Mouse (Mus musculus) midbrain, postnatal 0 days (tissue): ENCODE measurements around the gene Sclt1. TPM values are rescaled to one million over a fixed set of nuclear protein-coding genes. Genes with fewer than 3 reads are reported as not detected.

Experiments
- ATAC-seq: fragments of 200-750 bp; cut with Nextera tagmentation; 2 replicates; pipeline ENCODE4 v1.8.0; 2017; ENCODE audit warnings: moderate number of reproducible peaks, mild to moderate bottlenecking, moderate TSS enrichment, moderate library complexity; ENCODE audit not compliant: low FRiP score
- DNase-seq: peaks from one replicate; pipeline ENCODE4 v3.0.0-alpha.2; 2015; ENCODE audit warnings: low spot score
- H3K27ac ChIP-seq: fragments of 300-500 bp; sonication (generic); 2 replicates; pipeline ENCODE4 v1.5.1; 2014; ENCODE audit warnings: low read depth, mild to moderate bottlenecking, low read length, mixed read lengths
- H3K27me3 ChIP-seq: fragments of 300-500 bp; sonication (generic); 2 replicates; pipeline ENCODE4 v1.6.1; 2014; ENCODE audit warnings: low read length, control low read depth, mixed read lengths; ENCODE audit not compliant: insufficient read depth
- H3K36me3 ChIP-seq: fragments of 300-500 bp; sonication (generic); 2 replicates; pipeline ENCODE4 v1.6.1; 2014; ENCODE audit warnings: low read length, control low read depth, mixed read lengths; ENCODE audit not compliant: insufficient read depth
- H3K4me1 ChIP-seq: fragments of 300-500 bp; sonication (generic); 2 replicates; pipeline ENCODE4 v1.6.1; 2014; ENCODE audit warnings: mild to moderate bottlenecking, control low read depth, antibody characterized with exemption, low read length, mixed read lengths; ENCODE audit not compliant: insufficient read depth
- H3K4me2 ChIP-seq: fragments of 300-500 bp; sonication (generic); 2 replicates; pipeline ENCODE4 v1.6.1; 2014; ENCODE audit warnings: low read depth, mild to moderate bottlenecking, low read length, mixed read lengths; ENCODE audit not compliant: poor library complexity, severe bottlenecking
- H3K4me3 ChIP-seq: fragments of 300-500 bp; sonication (generic); 2 replicates; pipeline ENCODE4 v1.5.1; 2014; ENCODE audit warnings: low read depth, mild to moderate bottlenecking, low read length, moderate library complexity
- H3K9ac ChIP-seq: fragments of 300-500 bp; sonication (generic); replicated peaks from 2 replicates; pipeline ENCODE4 v1.6.1; 2014; ENCODE audit warnings: mild to moderate bottlenecking, low read length, moderate library complexity, mixed read lengths; ENCODE audit not compliant: poor library complexity, severe bottlenecking
- H3K9me3 ChIP-seq: fragments of 300-500 bp; sonication (generic); 2 replicates; pipeline ENCODE4 v1.6.1; 2016; ENCODE audit warnings: low read length, control low read depth
- CTCF ChIP-seq: IDR thresholded peaks from 2 replicates; pipeline ENCODE4 v1.5.1; 2016; ENCODE audit warnings: antibody characterized with exemption, mild to moderate bottlenecking
- WGBS: fragments of 180-500 bp; shearing (Covaris S2); extraction: QIAGEN DNeasy Blood & Tissue Kit; methylation state at CpG from one replicate; pipeline ENCODE4 v1.1.7; 2014; 5-methylcytosine and 5-hydroxymethylcytosine counted together
- polyA plus RNA-seq: library from polyadenylated mRNA; unstranded; fragments of >200 nt; fragmentation: Nextera tagmentation; extraction: Ambion mirVana; gene quantifications from 2 replicates; pipeline ENCODE4 v1.2.1, GENCODE M21; 2015
- total RNA-seq: library from RNA; depleted of rRNA; stranded (reverse); fragments of >200 nt; gene quantifications from 2 replicates; pipeline ENCODE4 v1.2.3, GENCODE M21; 2014; rRNA removed

Gene Sclt1
- total RNA-seq (18.0 and 31.4 TPM in 2 replicates), polyA plus RNA-seq (12.1 and 16.8 TPM in 2 replicates)

DNA sequence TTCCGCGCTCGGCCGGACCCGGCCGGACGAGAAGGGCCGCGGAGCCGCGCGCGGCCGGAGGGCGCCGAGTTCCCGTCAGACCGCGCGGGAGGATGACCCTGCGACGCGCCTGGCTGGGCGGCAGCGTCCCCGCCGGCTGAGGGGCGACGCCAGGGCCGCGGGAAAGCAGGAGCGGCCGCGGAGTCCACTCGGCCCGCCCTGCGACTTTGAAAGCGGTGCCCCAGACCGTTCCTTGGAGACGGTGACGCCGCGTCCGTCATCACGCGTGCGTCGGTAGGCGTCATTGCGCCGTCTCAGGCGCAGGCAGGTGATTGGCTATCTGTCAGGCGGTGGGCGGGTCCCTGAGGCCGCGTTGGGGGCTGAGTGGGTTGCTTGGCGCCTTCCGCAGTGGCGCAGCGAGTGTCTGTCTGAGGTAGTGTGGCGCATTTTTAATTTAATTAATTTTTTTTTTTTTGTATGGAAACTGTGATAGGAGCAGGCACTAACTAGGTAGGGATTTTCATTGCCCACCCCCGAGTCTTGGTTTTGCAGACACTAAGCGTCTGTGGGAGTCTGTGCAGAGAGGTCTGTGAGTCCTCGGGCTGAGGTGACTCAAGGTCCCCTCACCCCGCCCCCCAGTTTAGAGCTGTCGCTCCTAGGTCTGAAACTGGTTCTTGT, at the start of gene Sclt1, which contains the start of gene D3Ertd751e:
TSS of gene Sclt1 (minus strand) at position 237 of the 657 bp plus-strand sequence.
TSS of gene D3Ertd751e (plus strand) at position 334 of the 657 bp plus-strand sequence.
- no peaks in the 10 kb centered on the region for H3K36me3 ChIP-seq
- WGBS, result under 1% methylated on average over 66 of the region's 66 CpGs
- no peaks in the 10 kb centered on the region for H3K27me3 ChIP-seq
- peak; percentile 98 for DNase-seq
- H3K4me1 ChIP-seq, result 0 out of 2 replicates have a peak, but pooled peaks cover 3% of the 10 kb centered on the region
- peak within 1 kb of the TSS; percentile 89 for H3K4me3 ChIP-seq
- peak; percentile 100 for ATAC-seq
- peak within 1 kb of the TSS; percentile 91 for H3K27ac ChIP-seq
- H3K4me2 ChIP-seq, result peak within 1 kb of the TSS; percentile 75
- no peaks in the 10 kb centered on the region for H3K9me3 ChIP-seq
- peak within 1 kb of the TSS; percentile 83 for H3K9ac ChIP-seq
- peak; percentile 23 for TF ChIP-seq CTCF

DNA sequence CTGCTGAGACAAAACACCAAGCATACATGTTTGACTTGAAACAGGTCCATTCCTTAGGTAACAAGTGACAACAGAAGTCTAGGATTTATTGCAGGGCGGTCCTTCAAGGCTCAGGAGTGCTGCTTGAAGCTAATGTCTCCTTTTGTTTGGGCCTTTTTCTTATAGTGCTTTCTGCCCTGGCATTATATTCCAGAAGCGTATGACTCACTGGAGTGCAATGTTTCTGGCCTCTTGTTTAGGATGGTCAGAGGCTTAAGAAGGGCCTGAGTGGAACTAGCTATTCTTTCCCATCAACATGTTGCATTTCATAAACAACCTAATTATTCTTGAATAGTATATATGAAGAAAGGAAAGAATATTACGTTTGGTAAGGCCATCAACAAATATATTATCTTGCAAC, 19.8 kb upstream of the Sclt1 start:
- no peak overlapping the region for H3K27ac ChIP-seq
- ATAC-seq, result no peak
- WGBS, result 93% methylated on average over 3 of the region's 3 CpGs
- no peak overlapping the region for H3K4me3 ChIP-seq
- no peaks in the 10 kb centered on the region for H3K4me1 ChIP-seq
- no peak overlapping the region for H3K9ac ChIP-seq
- no peaks in the 10 kb centered on the region for H3K27me3 ChIP-seq
- H3K4me2 ChIP-seq, result no peak overlapping the region
- DNase-seq, result no peak
- no peaks in the 10 kb centered on the region for H3K36me3 ChIP-seq
- no peak for TF ChIP-seq CTCF
- H3K9me3 ChIP-seq, result no peaks in the 10 kb centered on the region

DNA sequence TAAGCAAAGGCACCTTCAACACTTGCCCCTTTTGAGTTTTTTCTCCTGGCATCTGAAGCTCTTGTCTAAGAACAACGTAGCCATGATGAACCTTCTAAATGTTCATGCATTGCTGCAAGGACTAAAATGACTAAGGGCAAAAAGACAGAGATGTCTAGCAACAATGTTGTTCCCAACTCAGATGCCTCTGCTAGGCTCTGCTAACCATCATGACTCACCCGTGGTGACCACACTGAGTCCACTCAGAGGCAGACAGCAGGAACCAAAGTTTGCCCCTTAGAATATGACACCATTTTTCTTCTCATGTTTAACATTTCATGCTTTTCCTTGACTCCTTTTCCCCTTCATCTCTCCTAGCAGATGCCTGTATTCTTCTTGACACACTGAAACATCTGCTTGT, 12.2 kb upstream of the Sclt1 start:
- DNase-seq (no peak), ATAC-seq (no peak)
- Histone ChIP-seq H3K36me3 (no peaks in the 10 kb centered on the region), H3K4me2 (no peak overlapping the region), H3K27me3 (no peaks in the 10 kb centered on the region), H3K4me3 (no peak overlapping the region), H3K9ac (no peak overlapping the region), H3K9me3 (no peaks in the 10 kb centered on the region), H3K27ac (no peak overlapping the region), H3K4me1 (no peaks in the 10 kb centered on the region)
- no peak for TF ChIP-seq CTCF
- WGBS, result 74% methylated on average over 2 of the region's 2 CpGs

DNA sequence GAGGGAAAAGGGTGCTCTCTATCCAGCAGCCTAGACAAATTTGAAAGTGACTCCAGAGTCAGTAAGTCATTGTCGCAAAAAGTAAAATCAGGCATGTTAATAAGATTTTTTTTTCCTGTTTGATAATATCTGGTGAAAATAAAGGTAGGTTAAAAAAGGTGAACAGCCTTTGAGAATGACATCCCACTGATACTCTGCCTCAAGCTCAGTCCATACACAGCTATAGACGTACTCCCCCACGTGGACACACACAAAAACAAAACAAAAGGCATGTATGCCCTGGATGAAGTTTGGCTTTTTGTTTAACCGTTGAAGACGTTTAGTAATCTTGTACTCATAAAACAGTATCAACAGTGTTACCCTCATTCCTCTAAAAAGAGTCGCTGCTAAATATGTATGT, 1.1 kb upstream of the Sclt1 start:
- DNase-seq (peak; percentile 38), ATAC-seq (no peak)
- peak overlapping the region; percentile 50; the same call in 1 of the 2 replicates for H3K4me2 ChIP-seq
- peak overlapping the region; percentile 89; the same call in 1 of the 2 replicates for H3K4me3 ChIP-seq
- H3K4me1 ChIP-seq, result 0 out of 2 replicates have a peak, but pooled peaks cover 3% of the 10 kb centered on the region
- no peaks in the 10 kb centered on the region for H3K27me3 ChIP-seq
- no peak overlapping the region for H3K9ac ChIP-seq
- WGBS, result 34% methylated on average over 6 of the region's 6 CpGs
- no peaks in the 10 kb centered on the region for H3K9me3 ChIP-seq
- H3K36me3 ChIP-seq, result no peaks in the 10 kb centered on the region
- no peak overlapping the region for H3K27ac ChIP-seq
- peak; percentile 61 for TF ChIP-seq CTCF

DNA sequence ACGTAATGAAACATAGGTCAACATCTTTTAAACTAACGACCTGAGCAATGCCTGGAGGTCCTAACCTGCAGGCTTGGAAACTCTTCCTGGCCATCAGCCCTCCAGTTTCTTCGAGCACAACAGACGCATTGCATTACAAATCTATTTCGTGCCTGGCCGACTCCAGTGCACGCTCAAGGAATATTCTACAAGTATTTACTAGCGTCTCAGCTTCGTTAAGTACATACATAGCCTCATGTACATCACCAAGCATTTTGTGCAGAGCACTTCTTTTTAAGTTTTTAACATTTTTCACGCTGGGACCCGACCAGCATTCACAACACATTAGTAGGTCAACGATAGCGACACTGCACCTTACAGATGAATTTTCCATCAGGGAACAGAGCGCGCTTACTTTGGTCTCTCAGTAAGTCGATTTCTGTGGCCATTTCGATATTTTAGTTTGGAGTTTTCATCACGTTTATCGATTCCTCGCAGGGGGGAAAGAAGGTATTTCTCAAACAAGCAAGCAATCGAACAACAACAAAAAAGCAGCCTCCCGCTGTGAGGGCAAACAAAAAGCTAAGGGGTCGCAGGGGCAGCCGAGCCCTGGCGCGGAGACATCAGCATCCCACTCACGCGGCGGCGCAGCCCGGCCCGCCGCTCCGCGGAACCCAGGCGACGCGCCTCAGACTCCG, 575 bp downstream of the Sclt1 start:
- H3K27ac ChIP-seq, result peak overlapping the region; percentile 91
- H3K36me3 ChIP-seq, result no peaks in the 10 kb centered on the region
- H3K4me2 ChIP-seq, result peak overlapping the region; percentile 75
- no peak for TF ChIP-seq CTCF
- ATAC-seq, result no peak
- peak overlapping the region; percentile 83 for H3K9ac ChIP-seq
- no peaks in the 10 kb centered on the region for H3K9me3 ChIP-seq
- 0 out of 2 replicates have a peak, but pooled peaks cover 3% of the 10 kb centered on the region for H3K4me1 ChIP-seq
- peak overlapping the region; percentile 89 for H3K4me3 ChIP-seq
- no peaks in the 10 kb centered on the region for H3K27me3 ChIP-seq
- DNase-seq, result peak; percentile 46
- under 1% methylated on average over 39 of the region's 39 CpGs for WGBS

DNA sequence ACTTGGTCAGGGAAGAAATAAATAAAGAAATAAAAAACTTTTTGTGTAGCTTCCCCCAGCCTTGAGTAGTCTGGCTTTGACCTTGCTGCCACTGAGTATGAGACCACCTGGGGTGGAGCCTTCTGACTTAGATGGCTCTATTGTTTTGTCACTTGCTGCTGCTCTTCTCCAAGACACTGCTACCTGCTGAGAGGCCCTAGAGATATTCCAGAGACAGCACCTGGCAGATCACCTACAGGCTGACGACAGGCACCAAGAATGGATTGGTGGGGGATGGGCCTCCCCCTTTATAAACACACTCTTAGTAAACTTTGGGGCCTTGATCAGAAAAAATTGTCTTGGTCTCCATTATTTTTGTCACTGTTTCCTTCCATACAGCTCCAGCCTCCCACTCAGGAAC, 46.6 kb downstream of the Sclt1 start:
- Histone ChIP-seq H3K4me2 (no peak overlapping the region), H3K4me1 (no peaks in the 10 kb centered on the region), H3K9me3 (no peaks in the 10 kb centered on the region), H3K4me3 (no peak overlapping the region), H3K9ac (no peak overlapping the region), H3K27ac (no peak overlapping the region), H3K36me3 (no peaks in the 10 kb centered on the region), H3K27me3 (no peaks in the 10 kb centered on the region)
- no peak for ATAC-seq
- DNase-seq, result no peak
- TF ChIP-seq CTCF, result no peak
- WGBS, result 86% methylated on average over 1 of the region's 1 CpGs
